Mouse (Mus musculus): Measurements from ENCODE around the gene 6030468B19Rik. TPM values are rescaled to one million over a fixed set of nuclear protein-coding genes. Genes with fewer than 3 reads are reported as not detected.
"Not testable (repeated sequence)": the region's sequence is repeated elsewhere in the genome, so short reads cannot be mapped to it uniquely, and the experiment has no call there.

The 6030468B19Rik gene
- total RNA-seq, 2 experiments from 2014 or later = not detected

- no peak for DNase-seq (ENCODE audit: low spot score in 2 of 2)
Measured at GRCm38 (mm10) chr11:117778851-117779433, 18.5 kb upstream of the 6030468B19Rik start.

- DNase-seq (ENCODE audit: low spot score in 2 of 2) = peak in 1 of 2 experiments; percentile 37
Measured at GRCm38 (mm10) chr11:117779434-117780198, 17.8 kb upstream of the 6030468B19Rik start.

GRCm38 (mm10) chr11:117780199-117780515, 17.3 kb upstream of the 6030468B19Rik start:
- no peak for DNase-seq (ENCODE audit: low spot score in 2 of 2)

GRCm38 (mm10) chr11:117780582-117781111, 16.8 kb upstream of the 6030468B19Rik start:
- DNase-seq (ENCODE audit: low spot score in 2 of 2) = peak; percentile 39 to 41

GRCm38 (mm10) chr11:117781199-117781821, 16.1 kb upstream of the 6030468B19Rik start:
- no peak for DNase-seq (ENCODE audit: low spot score in 2 of 2)

GRCm38 (mm10) chr11:117781993-117782704, 15.3 kb upstream of the 6030468B19Rik start, which contains the start of the genes Tmc8 and Tmc6:
Tmc8 (plus strand) TSS chr11:117782076.
Tmc6 (minus strand) TSS chr11:117782198.
- DNase-seq (ENCODE audit: low spot score in 2 of 2) = no peak

- DNase-seq (ENCODE audit: low spot score in 2 of 2) = no peak
Measured at GRCm38 (mm10) chr11:117782705-117783034, 14.8 kb upstream of the 6030468B19Rik start.

- DNase-seq (ENCODE audit: low spot score in 2 of 2) = peak; percentile 48 to 53
Measured at GRCm38 (mm10) chr11:117783089-117783488, 14.4 kb upstream of the 6030468B19Rik start.

- DNase-seq (ENCODE audit: low spot score in 2 of 2) = no peak
Measured at GRCm38 (mm10) chr11:117783683-117784309, 13.7 kb upstream of the 6030468B19Rik start.

GRCm38 (mm10) chr11:117786294-117786693, 11.2 kb upstream of the 6030468B19Rik start:
- DNase-seq (ENCODE audit: low spot score in 2 of 2) = peak; percentile 56 to 65

- DNase-seq (ENCODE audit: low spot score in 2 of 2) = not testable (repeated sequence)
Measured at GRCm38 (mm10) chr11:117788481-117788880, 9.0 kb upstream of the 6030468B19Rik start.

- DNase-seq (ENCODE audit: low spot score in 2 of 2) = peak; percentile 64 to 68
Measured at GRCm38 (mm10) chr11:117790286-117790685, 7.2 kb upstream of the 6030468B19Rik start.

- no peak for DNase-seq (ENCODE audit: low spot score in 2 of 2)
Measured at GRCm38 (mm10) chr11:117790703-117791440, 6.6 kb upstream of the 6030468B19Rik start.

GRCm38 (mm10) chr11:117791441-117791761, 6.1 kb upstream of the 6030468B19Rik start:
- DNase-seq (ENCODE audit: low spot score in 2 of 2) = no peak

- DNase-seq (ENCODE audit: low spot score in 2 of 2) = no peak
Measured at GRCm38 (mm10) chr11:117792281-117792888, 5.1 kb upstream of the 6030468B19Rik start.

- DNase-seq (ENCODE audit: low spot score in 2 of 2) = no peak
Measured at GRCm38 (mm10) chr11:117794035-117794551, 3.4 kb upstream of the 6030468B19Rik start.

GRCm38 (mm10) chr11:117796954-117797353, 506 bp upstream of the 6030468B19Rik start:
- no peak for DNase-seq (ENCODE audit: low spot score in 2 of 2)

GRCm38 (mm10) chr11:117798160-117798541, 691 bp downstream of the 6030468B19Rik start:
- no peak for DNase-seq (ENCODE audit: low spot score in 2 of 2)

- DNase-seq (ENCODE audit: low spot score in 2 of 2) = no peak
Measured at GRCm38 (mm10) chr11:117799174-117799573, 1.7 kb downstream of the 6030468B19Rik start.

- no peak for DNase-seq (ENCODE audit: low spot score in 2 of 2)
Measured at GRCm38 (mm10) chr11:117800038-117800437, 2.6 kb downstream of the 6030468B19Rik start.

Measured in left cerebral cortex, adult 18-20 months (tissue).